Mouse (Mus musculus): ENCODE data around the gene Ing2. TPM values are rescaled to one million over a fixed set of nuclear protein-coding genes. Genes with fewer than 3 reads are reported as not detected.
A peak's percentile ranks its signal among the peaks of the same experiment; 100 is the strongest.

The Ing2 gene
- total RNA-seq, 2 experiments from 2014 or later, result 26.4 to 29.4 TPM

DNA sequence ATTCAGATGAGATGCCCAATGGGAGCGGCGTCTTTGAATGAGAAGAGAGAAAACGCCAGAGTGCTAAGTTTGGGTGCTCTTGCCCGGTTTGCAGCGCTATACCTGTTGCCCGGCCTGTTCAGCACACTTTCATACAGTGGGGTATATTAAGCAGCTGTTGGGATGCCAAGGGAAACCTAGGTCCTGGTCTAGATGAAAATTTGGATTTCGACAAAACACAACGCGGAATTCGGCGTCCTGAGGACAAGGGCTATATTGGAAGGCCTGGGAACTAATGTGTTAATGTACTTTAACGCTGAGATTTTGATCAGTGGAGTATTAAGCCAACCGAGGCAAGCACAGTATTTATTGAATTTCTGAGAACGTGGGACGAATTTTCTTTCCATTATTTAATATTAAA, 868 bp upstream of the Ing2 start:
- no peak for DNase-seq (ENCODE audit: low spot score in 2 of 2)

DNA sequence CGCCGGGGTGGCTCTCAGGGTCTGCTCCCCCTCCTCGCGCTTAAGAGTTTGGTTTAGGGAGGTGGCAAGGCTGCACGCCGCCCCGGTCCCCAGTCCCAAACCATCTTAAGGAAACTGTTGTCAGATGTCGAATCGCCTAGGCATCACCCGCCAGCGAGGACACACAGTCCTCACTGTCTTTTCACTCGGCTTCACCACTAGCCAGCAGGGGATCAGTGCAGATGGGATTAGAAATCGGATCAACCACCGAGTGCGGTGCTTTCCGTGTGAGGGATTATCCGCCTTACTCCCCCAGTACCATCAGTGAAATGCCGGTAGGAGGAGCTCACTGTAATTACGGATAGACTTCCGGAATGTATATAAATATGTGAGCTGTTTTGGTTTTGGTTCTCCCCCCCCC, 430 bp upstream of the Ing2 start:
- no peak for DNase-seq (ENCODE audit: low spot score in 2 of 2)

DNA sequence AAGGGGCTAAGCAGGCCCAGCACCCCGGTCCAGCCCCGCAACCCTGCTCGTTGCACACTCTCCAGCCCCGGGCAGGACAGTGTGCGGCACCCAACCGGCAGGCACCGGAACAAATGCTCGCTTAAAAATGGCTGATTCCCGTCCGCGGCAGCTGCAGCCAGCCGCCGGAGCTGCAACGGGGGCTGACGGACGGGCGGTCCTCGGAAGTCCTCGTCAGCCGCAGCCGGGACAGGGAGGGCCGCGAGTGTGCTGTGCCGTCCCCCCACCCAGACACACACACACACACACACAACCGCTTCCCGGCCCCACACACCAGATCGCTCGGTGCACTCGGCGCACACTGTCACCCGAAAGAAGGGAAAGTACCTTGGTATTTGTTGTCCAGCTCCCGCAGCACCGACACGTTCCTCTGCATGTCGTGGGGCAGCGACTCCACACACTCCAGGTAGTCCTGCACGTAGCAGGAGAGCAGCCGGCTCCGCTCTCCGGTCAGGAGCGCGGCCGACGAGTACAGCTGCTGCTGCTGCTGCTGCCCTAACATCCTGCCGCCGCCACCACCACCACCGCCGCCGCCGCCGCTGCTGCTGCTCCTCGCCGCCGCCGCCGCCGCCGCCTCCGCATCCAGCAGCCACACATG, 1.1 kb downstream of the Ing2 start:
- DNase-seq (ENCODE audit: low spot score in 2 of 2), result no peak

DNA sequence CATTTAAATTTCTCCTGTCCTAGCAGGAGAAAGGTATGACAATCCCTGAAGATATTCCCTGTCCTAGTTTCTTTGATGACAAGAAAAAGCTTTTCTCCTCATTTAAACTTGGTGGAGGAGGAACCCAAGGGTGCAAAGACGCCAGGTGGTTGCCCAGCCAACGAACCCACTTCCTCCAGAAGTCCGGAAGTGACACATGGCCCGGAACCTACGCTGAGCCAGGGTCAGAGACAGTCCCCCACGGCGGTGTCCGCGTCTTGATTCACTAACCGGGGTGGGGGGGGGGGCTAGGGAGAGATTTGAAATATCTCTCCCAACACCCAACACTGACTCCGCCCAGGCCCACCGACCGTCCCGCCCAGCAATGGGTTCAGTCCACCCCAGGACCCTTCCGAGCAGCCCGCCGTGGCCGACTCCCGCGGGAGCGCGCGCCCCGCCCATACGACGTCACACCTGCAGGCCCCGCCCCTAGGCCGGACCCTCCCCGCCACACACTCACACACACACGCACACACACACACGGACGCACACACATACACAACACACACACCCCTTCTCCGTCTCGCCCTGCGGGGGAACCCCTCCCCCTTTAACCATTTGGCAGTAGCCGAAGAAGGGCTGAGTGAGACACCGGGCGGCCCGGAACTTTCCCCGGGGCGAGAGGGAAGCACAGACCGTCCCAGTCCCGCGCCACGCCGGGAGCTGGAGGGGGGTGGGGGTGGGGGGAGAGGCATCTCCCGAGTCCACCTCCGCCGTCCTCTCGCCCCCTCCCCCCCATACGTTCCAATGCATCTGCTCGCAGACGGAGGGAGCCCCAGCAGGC, 1.8 kb downstream of the Ing2 start:
- peak; percentile 83 to 87 for DNase-seq (ENCODE audit: low spot score in 2 of 2)

DNA sequence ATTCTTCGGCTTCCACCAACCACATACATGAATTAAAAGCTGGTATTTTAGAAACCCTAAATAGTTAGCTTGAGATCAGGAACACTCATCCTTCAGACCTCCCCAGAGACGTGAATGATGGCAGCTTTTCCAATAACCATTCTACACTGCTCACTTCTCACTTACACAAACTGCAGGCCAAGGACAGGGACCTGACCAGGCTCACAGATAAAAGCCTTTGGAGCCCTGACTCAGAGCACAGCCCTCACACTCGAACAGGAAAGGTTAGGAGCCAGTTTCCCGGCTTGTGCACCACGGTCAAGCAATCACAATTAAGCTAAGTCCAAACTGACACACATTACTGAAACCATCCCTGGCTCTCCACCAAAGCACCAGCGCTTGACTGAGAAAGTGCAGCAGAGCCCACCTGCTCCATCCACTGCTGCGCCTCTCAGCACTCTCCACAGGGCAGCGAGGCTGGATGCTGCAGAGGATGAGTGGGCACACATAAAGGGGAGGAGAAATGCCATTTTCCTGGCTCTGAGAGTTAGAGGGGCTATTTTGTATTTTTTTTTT, 11.0 kb downstream of the Ing2 start:
- no peak for DNase-seq (ENCODE audit: low spot score in 2 of 2)

DNA sequence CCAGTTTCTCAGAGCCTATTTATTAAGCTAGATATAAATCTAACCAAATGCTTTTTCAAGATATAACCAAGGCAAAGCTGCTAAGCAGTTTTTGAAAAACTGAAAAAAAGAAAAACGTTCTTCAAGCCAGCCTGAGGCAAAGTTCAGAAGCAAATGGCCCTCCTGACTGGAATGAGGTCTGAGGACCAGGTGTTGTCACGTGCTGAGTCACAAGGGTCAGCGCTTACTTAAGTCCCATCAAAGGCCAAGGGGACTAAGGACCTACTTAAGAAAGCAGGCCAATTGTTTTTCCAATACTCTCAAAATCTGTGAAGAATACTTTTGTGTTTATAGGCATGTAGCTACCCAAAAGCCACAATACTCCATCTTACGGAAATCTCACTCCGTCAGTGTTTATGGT, 12.2 kb downstream of the Ing2 start:
- DNase-seq (ENCODE audit: low spot score in 2 of 2), result no peak

DNA sequence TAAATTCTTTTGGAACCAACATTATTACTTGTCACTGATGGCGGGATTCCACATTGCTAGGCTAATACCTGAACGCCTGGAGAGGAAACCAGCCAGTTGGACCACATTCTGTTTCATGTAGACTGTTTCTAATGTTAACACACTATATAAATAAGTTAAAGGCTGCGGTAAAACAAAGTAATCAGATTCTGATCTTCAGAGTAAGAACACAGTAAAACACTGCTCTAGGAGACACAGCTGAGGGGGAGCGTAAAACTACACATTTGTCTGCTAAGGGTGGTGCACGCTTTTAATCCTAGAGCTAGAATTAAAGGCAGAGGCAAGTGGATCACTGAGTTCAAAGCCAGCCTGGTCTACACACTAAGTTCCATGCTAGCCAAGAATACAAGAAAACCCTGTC, 12.6 kb downstream of the Ing2 start:
- no peak for DNase-seq (ENCODE audit: low spot score in 2 of 2)

DNA sequence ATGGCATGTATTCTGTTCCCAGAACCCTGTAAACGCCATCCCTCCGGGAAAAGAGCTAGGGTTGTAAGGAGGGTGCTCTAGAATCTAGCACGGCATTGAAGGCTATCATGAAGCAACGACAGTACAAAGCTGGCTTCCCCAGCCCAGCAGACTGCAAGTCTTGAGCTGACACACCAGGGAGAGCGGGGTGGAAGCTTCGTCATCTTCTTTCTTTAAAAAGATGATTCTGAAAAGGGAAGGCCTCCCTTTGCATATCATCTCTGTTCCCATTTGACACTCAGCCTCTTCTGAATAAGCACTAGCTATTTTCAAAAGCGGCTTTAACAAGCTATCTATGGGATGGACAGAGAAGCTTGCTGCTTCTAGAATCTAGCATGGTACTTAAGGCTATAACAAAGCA, 15.0 kb downstream of the Ing2 start:
- DNase-seq (ENCODE audit: low spot score in 2 of 2), result no peak

DNA sequence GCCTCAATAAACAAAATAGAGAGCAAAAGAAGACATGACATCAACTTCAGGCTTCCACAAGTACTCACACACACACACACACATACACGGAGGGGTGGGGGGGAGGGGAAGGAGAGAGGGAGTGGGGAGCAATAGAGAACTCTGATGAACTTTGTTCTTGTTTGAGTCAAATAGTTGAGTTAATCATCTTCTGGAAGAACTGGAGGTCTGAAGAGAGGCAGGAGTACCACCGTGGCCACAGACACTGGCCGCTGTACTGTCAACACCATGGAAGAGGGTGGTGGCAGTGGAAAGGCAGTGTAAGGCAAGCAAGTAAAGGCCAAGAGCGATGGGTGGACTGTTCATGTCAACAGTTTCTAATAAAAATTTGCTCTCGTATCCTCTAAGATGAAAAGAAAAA, 15.9 kb downstream of the Ing2 start:
- DNase-seq (ENCODE audit: low spot score in 2 of 2), result no peak

DNA sequence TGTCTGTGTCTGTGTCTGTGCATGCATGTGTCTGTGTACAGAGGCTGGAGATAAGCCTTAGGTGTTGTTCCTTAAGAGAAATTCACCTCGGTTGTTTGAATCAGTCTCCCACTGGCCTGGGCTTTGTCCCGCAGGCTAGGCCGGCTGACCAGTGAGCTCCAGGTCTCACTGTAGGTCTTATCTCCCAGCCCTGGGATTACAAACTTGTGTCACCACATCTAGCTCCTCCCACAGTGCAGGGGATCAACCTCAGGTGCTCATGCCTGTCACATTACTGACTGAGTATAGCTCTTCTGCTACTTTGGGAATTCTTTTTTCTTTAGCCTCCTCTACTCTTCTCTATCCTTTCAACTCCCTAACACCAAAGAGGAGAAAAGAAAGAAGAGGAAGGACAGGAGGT, 20.9 kb downstream of the Ing2 start:
- no peak for DNase-seq (ENCODE audit: low spot score in 2 of 2)

DNA sequence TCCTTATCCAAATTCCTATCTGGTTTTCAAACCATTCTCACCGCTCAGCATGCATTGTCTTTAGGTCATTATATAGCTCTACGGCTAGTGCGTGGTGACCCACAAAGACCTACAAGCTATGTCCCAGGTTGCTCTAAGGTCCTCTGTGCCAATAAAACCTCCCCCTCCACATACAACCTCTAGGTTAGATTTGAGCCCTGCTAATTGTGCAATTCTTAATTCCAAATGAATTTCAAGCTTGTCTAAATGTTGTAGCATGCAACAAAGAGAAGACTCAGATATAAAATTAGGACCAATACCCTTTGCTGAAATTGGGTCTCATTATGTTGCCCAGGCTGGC, 22.6 kb downstream of the Ing2 start:
- no peak for DNase-seq (ENCODE audit: low spot score in 2 of 2)

DNA sequence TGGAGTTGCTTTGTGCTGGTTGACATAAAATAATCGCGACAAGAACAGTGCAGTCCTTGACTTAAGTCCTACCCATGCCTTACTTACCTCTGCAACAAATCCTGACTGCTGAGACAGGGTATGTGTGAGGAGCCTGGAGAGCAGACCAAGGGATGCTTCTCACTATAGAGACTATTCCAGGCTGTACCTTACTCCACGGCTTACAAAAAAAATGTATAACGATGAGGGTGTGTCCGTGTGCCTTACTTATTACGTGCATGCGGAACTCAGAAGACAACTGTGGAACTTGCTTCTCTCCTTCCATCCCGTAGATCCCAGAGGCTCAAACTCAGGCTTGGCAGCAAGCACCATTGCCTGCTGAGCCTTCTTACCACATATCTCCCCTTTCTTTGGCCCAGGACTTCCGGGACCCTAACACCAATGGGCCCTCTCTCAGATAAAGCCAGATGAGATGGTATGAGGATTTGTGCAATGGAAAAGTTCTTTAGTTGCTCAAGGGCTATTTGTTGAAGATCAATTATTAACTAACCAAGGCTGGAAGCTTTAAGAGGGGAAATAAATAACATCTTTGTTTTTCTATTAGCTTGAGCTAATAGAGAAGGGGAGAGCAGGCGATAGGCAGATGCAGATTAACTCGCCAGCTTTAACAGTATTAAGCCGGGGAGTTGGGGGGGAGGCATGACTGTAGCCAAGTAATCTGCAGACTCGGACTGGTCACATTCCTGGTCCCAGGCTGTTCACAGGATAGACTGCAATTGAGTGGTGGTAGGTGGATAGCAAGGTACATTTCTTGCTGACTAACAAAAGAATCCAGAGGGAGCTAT, 23.2 kb downstream of the Ing2 start:
- no peak for DNase-seq (ENCODE audit: low spot score in 2 of 2)

DNA sequence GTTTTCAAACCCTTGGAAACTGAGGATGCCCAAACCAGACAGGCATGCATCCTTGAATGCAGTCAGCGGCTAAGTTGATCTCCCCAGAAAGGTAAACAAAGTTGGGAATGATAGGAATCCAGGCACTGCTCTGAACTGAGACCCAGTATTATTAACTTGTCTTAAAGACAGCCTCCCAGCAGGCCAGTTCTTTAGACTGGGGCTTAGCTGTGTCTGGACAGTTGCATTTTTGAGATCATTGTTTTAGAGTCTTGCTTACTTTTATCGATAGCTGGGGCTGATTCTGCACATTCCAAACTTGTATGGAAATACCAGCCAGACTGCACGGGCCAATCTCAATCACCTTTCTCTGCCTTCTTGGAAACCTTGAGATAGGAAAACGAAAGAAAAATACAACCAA, 24.5 kb downstream of the Ing2 start:
- no peak for DNase-seq (ENCODE audit: low spot score in 2 of 2)

DNA sequence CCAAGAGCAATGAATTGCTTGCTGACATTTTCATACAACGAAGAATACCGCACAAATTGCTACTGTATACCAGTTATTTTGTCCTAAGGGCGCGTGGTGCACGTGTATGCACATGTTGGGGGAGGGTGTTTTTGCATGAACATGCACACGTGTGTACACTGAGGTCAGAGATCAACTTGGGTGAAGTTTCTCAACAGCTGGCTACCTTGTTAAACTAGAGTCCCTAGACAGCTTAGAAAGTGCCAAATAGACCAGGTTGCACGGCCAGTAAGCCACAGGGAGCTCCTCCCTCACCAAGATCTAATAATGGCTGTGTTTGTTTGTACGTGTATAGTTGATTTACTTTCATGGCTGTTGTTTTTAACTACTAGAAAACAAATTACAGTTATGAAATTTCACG, 25.8 kb downstream of the Ing2 start:
- no peak for DNase-seq (ENCODE audit: low spot score in 2 of 2)

DNA sequence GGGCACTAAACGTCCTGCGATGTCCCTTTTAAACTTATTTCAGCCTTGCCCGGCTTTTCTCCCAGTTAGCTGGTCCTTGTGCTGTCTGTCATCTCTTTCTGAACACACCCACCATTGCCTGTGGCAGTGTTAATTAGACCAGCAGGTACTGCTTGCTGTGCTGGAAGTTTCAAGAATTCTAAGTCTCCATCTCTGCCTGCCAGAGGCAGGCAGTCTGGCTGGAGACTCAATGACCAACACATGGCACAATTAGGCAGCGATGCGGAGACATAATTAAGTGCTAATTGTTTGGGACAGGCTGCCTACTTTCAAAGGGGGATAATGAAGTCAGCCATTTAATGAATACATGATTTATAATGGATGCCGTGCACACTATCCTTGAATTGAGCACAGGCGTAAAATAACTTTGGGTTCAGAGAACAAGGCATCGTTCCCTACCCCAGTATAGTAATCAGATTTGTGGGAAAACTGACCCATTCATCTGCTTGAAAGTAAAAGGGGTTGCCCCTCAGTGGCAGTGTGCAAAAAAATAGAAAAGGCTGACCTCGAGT, 32.8 kb downstream of the Ing2 start:
- no peak for DNase-seq (ENCODE audit: low spot score in 2 of 2)

DNA sequence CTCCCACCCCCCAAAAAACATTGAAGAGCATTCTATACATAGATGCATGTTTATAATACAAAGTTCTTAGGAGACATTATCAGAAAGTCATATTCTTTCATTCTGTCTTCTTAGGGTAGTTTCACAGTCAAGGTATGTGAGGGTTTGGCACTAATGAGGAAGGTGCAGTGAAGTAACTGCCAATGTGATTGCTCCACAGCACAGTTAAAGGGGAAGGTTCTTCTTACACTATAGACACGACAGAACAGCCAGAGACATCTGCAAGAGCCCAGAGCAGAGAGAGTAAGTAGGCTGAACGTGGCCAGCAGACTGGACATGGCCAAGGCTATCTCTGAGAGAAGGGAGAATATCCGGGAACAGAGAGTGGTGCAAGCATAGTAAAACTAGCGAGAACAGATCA, 38.2 kb downstream of the Ing2 start:
- DNase-seq (ENCODE audit: low spot score in 2 of 2), result no peak

DNA sequence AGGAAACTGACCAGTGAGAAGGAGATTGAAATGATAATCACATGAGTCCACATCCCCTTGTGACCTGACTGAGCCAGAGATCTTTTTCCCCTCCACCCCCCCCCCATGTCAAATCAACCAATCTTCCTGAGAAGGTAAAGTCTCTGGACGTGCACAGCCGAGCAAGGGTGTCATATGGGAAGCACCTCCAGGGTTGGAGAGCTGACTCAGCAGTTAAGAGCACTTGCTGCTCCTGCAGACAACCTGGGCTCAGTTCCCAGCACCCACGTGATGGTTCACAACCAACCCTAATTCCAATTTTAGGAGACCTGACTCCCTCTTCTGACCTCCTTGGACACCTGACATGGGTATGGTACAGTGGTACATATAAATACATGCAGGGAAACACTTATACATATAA, 39.3 kb downstream of the Ing2 start:
- no peak for DNase-seq (ENCODE audit: low spot score in 2 of 2)

DNA sequence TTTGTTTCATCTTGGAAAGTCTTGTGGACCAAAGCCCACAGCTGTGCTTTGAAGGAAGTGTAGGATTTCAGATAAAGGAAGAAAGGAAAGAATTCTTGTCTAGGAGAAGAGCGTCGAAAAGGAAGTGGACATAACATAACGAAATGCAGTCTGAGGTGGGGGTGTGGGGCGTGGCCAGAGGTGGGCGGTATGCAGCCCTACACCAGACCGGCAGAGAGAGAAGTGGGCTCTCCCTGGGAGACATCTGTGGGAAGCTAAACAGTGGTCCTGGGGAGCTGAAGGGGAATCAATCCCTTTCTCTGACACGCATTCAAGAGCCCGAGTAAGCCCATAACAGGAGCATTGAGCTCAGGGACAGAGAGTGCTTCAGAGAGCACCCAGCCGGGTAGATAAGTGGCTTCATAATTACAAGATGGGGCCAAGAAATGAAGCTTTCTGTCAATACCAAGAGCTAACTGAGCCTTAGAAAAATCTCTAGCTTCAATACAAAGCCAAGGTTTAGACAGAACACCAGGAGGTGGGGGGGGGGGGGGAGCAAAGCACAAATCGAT, 40.5 kb downstream of the Ing2 start:
- no peak for DNase-seq (ENCODE audit: low spot score in 2 of 2)

DNA sequence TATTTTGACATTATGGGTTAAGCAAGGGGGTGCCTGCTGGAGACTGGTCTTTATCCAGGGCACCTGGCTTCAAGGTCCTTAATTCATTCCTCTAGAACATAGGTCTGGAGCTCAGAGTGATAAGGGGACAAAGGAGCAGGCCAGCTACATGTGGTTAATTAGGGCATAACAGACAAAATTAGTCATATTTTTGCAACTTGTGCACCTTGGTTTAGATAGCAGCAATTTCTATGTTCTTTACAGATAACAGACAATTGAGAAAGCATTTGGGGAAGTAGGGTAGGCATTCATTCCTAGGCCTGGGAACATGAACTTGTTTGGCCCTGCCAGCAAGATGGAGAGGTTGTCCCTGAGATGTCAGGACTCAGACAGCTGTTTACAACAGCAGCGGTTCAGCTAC, 54.2 kb downstream of the Ing2 start:
- no peak for DNase-seq (ENCODE audit: low spot score in 2 of 2)

All from adrenal gland, postnatal 4 days (tissue).